In the genomic region with DNA sequence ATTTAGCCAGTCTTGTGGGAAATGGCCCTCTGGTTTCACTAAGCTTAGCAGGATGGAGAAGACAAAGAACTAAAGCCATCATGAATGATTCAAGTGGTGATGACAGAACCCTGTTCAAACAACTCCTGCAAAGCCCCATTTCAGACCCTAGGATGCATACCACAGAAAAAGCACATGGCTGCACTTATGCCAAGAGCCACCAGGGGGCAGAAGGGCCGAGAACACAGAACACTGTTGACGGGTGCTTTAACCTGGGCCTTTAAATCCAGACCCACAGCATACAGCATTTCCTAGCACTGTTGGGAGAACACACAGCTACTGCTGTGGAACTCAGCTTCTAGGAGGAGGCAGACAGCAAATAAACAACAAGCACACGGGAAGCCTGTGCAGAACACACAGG, we compare ENCODE assay signal across 10 mouse cellular contexts. TPM values are rescaled to one million over a fixed set of nuclear protein-coding genes. Genes with fewer than 3 reads are reported as not detected.
A peak's percentile ranks its signal among the peaks of the same experiment; 100 is the strongest.
DNase-seq lines count a peak whose midpoint lies in the region; ATAC-seq and TF ChIP-seq lines count a peak whose summit lies in the region.
"Had no signal": no experiment of that assay in that cellular context is flagged by ENCODE, and none has a peak within 500 bp of the region (broad histone marks: within the 10 kb centered on the region; RNA-seq: fewer than 3 reads in every experiment).

No protein-coding gene starts in this region.

- peak; percentile 71 for DNase-seq in neural tube, embryonic 10.5 days (ENCODE audit: extremely low spot score, low spot score)
- peak; percentile 41 to 84 for DNase-seq in adrenal gland, adult (ENCODE audit: inconsistent age in 2 of 2, low spot score in 1 of 2)
- peak; percentile 36 to 72 for DNase-seq in layer of hippocampus, adult 2 months (ENCODE audit: low spot score in 2 of 2)
- peak; percentile 22 to 51 for DNase-seq in spleen, postnatal 14 days (ENCODE audit: low spot score in 2 of 2)

- H3K4me2 ChIP-seq in neural tube, embryonic 15.5 days = no peak overlapping the region
- H3K4me2 ChIP-seq in heart, embryonic 11.5 days = no peak overlapping the region
- no peak overlapping the region for H3K4me2 ChIP-seq in lung, embryonic 16.5 days (ENCODE audit: low read depth, low read length)
- H3K4me2 ChIP-seq: neural tube, embryonic 12.5 days had no signal

- H3K9ac ChIP-seq in neural tube, embryonic 15.5 days (replicated peaks) = no peak overlapping the region
- no peak overlapping the region for H3K9ac ChIP-seq in heart, embryonic 11.5 days (ENCODE audit: low read depth, low read length)
- no peak overlapping the region for H3K9ac ChIP-seq in lung, embryonic 16.5 days (ENCODE audit: low read length)
- H3K9ac ChIP-seq: neural tube, embryonic 12.5 days had no signal

- H3K4me1 ChIP-seq in neural tube, embryonic 15.5 days = no peaks in the 10 kb centered on the region
- no peaks in the 10 kb centered on the region for H3K4me1 ChIP-seq in heart, embryonic 11.5 days (ENCODE audit: control insufficient read depth, insufficient read depth, low read length)
- H3K4me1 ChIP-seq in lung, embryonic 16.5 days (replicated peaks; ENCODE audit: control insufficient read depth, insufficient read depth, low read length) = no peaks in the 10 kb centered on the region
- H3K4me1 ChIP-seq: neural tube, embryonic 12.5 days had no signal

- peaks cover 74% of the 10 kb centered on the region for H3K36me3 ChIP-seq in neural tube, embryonic 15.5 days
- H3K36me3 ChIP-seq in heart, embryonic 11.5 days (ENCODE audit: control insufficient read depth, insufficient read depth, low read length) = peaks cover 24% of the 10 kb centered on the region
- H3K36me3 ChIP-seq in lung, embryonic 16.5 days (ENCODE audit: control insufficient read depth, insufficient read depth, low read length) = peaks cover 50% of the 10 kb centered on the region

- no peak for ATAC-seq in neural tube, embryonic 15.5 days (ENCODE audit: low FRiP score)
- peak; percentile 99 for ATAC-seq in common myeloid progenitor, adult 5-6 weeks (replicated peaks; ENCODE audit: low read depth, poor library complexity, severe bottlenecking)
- ATAC-seq in heart, embryonic 11.5 days (replicated peaks; ENCODE audit: insufficient number of reproducible peaks, low FRiP score, low TSS enrichment) = 0 out of 2 replicates have a peak, but pooled peaks have one; percentile 57
- peak; percentile 62 for ATAC-seq in lung, embryonic 16.5 days (ENCODE audit: low read depth)

- no peak overlapping the region for H3K4me3 ChIP-seq in neural tube, embryonic 15.5 days (replicated peaks)
- H3K4me3 ChIP-seq in heart, embryonic 11.5 days (ENCODE audit: low read depth, low read length) = no peak overlapping the region
- H3K4me3 ChIP-seq in layer of hippocampus, adult 2 months = no peak overlapping the region
- H3K4me3 ChIP-seq in lung, embryonic 16.5 days (ENCODE audit: low read length) = no peak overlapping the region
- H3K4me3 ChIP-seq: erythroblast, embryonic 14.5 days; neural tube, embryonic 12.5 days had no signal

- no peak overlapping the region for H3K27ac ChIP-seq in neural tube, embryonic 15.5 days (replicated peaks)
- H3K27ac ChIP-seq in heart, embryonic 11.5 days (ENCODE audit: low read depth, low read length) = no peak overlapping the region
- H3K27ac ChIP-seq in layer of hippocampus, adult 2 months = no peak overlapping the region
- no peak overlapping the region for H3K27ac ChIP-seq in lung, embryonic 16.5 days (ENCODE audit: low read length)
- H3K27ac ChIP-seq: neural tube, embryonic 12.5 days had no signal

- H3K27me3 ChIP-seq in neural tube, embryonic 15.5 days (replicated peaks) = no peaks in the 10 kb centered on the region
- H3K27me3 ChIP-seq in heart, embryonic 11.5 days (ENCODE audit: control insufficient read depth, insufficient read depth, low read length) = no peaks in the 10 kb centered on the region
- no peaks in the 10 kb centered on the region for H3K27me3 ChIP-seq in lung, embryonic 16.5 days (ENCODE audit: control insufficient read depth, insufficient read depth, low read depth, low read length)
- H3K27me3 ChIP-seq: neural tube, embryonic 12.5 days had no signal

- H3K9me3 ChIP-seq in neural tube, embryonic 15.5 days (replicated peaks) = no peaks in the 10 kb centered on the region
- no peaks in the 10 kb centered on the region for H3K9me3 ChIP-seq in heart, embryonic 11.5 days (replicated peaks; ENCODE audit: control insufficient read depth, low read length)
- H3K9me3 ChIP-seq in lung, embryonic 16.5 days (ENCODE audit: control insufficient read depth, low read length) = no peaks in the 10 kb centered on the region
- H3K9me3 ChIP-seq: neural tube, embryonic 12.5 days had no signal

- 28% methylated on average over 3 of the region's 3 CpGs for WGBS in neural tube, embryonic 15.5 days
- WGBS in heart, embryonic 11.5 days (ENCODE audit: insufficient replicate concordance) = 30% methylated on average over 3 of the region's 3 CpGs
- 19% methylated on average over 3 of the region's 3 CpGs for WGBS in lung, embryonic 16.5 days

- TF ChIP-seq CTCF in layer of hippocampus, adult 2 months (conservative IDR thresholded peaks at IDR 0.05) = peak; percentile 88

RNA-seq across cellular contexts. Expression of a gene that starts 27.6 kb away (rescaled TPM):
- polyA plus RNA-seq in neural tube, embryonic 15.5 days (2015; fragmentation: Nextera tagmentation; extraction: Ambion mirVana) = 48.9 and 49.8 TPM in 2 replicates
- total RNA-seq in common myeloid progenitor, adult 5-6 weeks (2017) = 17.0 and 20.3 TPM in 2 replicates
- polyA plus RNA-seq in heart, embryonic 11.5 days (2014; fragmentation: Nextera tagmentation; extraction: Ambion mirVana) = 22.6 and 26.5 TPM in 2 replicates
- total RNA-seq in layer of hippocampus, adult 2 months (2021) = 10 to 100 TPM; 83.9 to 84.8 TPM
- polyA plus RNA-seq in lung, embryonic 16.5 days (2015; fragmentation: Nextera tagmentation; extraction: Ambion mirVana) = 24.5 and 26.3 TPM in 2 replicates
